Mouse (Mus musculus): ENCODE results near the gene Tbcd.

- no peak for TF ChIP-seq ZNF384 (IDR thresholded peaks at IDR 0.05; ENCODE audit: low read depth, low read length)
- no peak for TF ChIP-seq POLR2A (IDR thresholded peaks at IDR 0.05; ENCODE audit: low read depth, low read length)
- TF ChIP-seq CTCF (conservative IDR thresholded peaks at IDR 0.05 in 1 of 2, IDR thresholded peaks at IDR 0.05 in 1 of 2; ENCODE audit: low read depth in 2 of 2, low read length in 2 of 2) = no peak
- no peak for TF ChIP-seq MAZ (IDR thresholded peaks at IDR 0.05; ENCODE audit: low read depth, low read length)
- TF ChIP-seq MAFK (IDR thresholded peaks at IDR 0.05; ENCODE audit: insufficient replicate concordance, low read length) = no peak
- TF ChIP-seq KAT2A (IDR thresholded peaks at IDR 0.05; ENCODE audit: insufficient replicate concordance, low read length) = no peak
Measured at GRCm38 (mm10) chr11:121636646-121637045, 184.9 kb downstream of the Tbcd start.

Data from CH12.LX (cell line).